Mouse (Mus musculus): Measurements from ENCODE around the gene Snx30. TPM values are rescaled to one million over a fixed set of nuclear protein-coding genes. Genes with fewer than 3 reads are reported as not detected.

The Snx30 gene
- polyA plus RNA-seq, 1 experiment from 2014 or later: 7.0 TPM

DNA sequence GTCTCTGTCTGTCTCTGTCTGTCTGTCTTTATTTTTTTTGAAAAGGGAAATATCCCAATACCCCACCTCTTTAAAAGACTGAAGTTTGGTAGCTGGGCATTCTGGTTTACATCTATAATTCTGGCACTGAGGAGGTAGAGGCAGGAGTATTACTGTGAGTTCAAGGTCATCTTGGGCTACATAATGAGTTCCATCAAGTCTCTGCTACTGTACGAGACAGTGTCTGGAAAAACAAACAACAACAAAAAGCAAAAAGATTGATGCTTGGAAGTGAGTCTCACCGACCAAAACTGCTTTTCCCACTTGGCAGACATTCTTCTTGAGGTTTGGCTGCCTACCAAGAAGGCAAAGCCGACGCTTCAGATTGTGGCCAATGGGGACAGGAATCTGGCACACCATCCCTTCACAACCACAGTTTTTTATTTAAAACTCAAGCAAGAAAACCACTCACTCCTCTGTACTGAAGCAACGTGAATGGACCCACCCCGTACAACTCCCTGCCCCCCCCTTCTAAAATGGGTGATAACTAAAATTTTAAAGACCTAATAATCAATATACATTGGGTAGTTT, 63.9 kb downstream of the Snx30 start:
- Histone ChIP-seq H3K9ac (ENCODE audit: low read depth, low read length) (no peak overlapping the region), H3K27me3 (ENCODE audit: insufficient read depth, low read length) (no peaks in the 10 kb centered on the region), H3K4me3 (replicated peaks; ENCODE audit: low read depth, low read length) (no peak overlapping the region), H3K4me1 (replicated peaks; ENCODE audit: insufficient read depth, low read length) (no peaks in the 10 kb centered on the region), H3K27ac (no peak overlapping the region), H3K36me3 (ENCODE audit: insufficient read depth, low read length) (no peaks in the 10 kb centered on the region), H3K4me2 (ENCODE audit: low read length) (no peak overlapping the region), H3K9me3 (replicated peaks; ENCODE audit: low read length) (no peaks in the 10 kb centered on the region)
- no peak for TF ChIP-seq CTCF (IDR thresholded peaks at IDR 0.05; ENCODE audit: low read depth)
- DNase-seq (ENCODE audit: low spot score): peak; percentile 52
- WGBS: 51% methylated on average over 6 of the region's 6 CpGs
- ATAC-seq (replicated peaks; ENCODE audit: low FRiP score, low read depth): no peak

DNA sequence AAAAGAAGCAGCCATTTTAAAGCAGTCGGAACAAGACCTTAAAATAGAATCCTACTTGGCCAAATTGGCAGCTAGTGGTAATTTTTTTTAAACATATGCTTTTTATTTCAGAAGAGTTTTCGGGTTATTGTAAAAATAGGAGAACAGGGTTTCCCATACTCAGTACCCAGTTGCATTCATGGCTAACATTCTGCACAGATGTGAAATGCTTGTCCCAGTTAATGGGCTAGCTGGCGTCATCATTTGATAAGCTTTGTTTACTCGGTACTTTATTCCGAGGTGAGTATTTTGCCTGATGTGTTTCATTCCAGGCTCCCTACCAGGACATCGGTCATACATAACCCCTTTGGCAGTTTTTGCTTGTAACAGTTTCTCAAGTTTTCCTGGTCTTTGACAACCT, 64.8 kb downstream of the Snx30 start:
- Histone ChIP-seq H3K36me3 (ENCODE audit: insufficient read depth, low read length) (no peaks in the 10 kb centered on the region), H3K27ac (no peak overlapping the region), H3K4me2 (ENCODE audit: low read length) (no peak overlapping the region), H3K27me3 (ENCODE audit: insufficient read depth, low read length) (no peaks in the 10 kb centered on the region), H3K4me1 (replicated peaks; ENCODE audit: insufficient read depth, low read length) (no peaks in the 10 kb centered on the region), H3K4me3 (replicated peaks; ENCODE audit: low read depth, low read length) (no peak overlapping the region), H3K9ac (ENCODE audit: low read depth, low read length) (no peak overlapping the region), H3K9me3 (replicated peaks; ENCODE audit: low read length) (no peaks in the 10 kb centered on the region)
- no peak for DNase-seq (ENCODE audit: low spot score)
- no peak for ATAC-seq (replicated peaks; ENCODE audit: low FRiP score, low read depth)
- WGBS: 82% methylated on average over 6 of the region's 6 CpGs
- TF ChIP-seq CTCF (IDR thresholded peaks at IDR 0.05; ENCODE audit: low read depth): no peak

DNA sequence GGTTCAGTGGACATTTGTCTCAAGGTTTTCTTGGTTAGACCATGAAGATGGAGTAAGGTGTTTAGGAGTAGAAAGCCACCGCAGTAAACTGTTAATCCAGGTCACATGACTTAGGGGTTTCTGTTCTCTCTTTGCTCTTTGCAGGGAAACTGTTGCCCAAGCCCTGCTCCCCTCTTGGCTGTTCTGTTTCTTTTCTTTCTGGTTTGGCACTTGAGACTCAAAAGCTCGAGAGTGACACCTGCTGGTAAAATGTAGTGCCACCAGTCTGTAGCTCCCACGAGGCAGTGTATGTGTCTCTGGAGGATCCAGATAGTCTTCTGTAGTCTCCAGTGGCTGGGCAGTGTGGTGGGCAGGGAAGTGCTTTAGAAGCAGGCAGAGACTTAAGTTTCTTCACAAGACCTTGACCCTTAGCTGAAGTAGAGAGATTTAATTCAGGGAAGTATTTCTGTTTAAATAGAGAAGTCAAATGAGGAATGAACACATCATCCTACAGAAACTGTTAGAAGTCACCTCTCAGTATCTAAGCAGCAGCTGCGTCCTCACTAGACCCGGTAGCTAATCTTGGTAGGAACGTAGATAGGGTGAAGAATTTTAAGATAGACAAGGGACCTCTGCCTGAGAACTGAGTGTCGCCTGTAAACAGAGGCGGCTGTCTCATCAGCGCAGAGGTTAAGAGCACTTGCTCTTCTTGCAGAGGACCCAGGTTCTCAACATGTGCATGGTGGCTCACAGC, 65.4 kb downstream of the Snx30 start:
- peak; percentile 92 for TF ChIP-seq CTCF (IDR thresholded peaks at IDR 0.05; ENCODE audit: low read depth)
- Histone ChIP-seq H3K4me3 (replicated peaks; ENCODE audit: low read depth, low read length) (no peak overlapping the region), H3K9ac (ENCODE audit: low read depth, low read length) (no peak overlapping the region), H3K4me1 (replicated peaks; ENCODE audit: insufficient read depth, low read length) (no peaks in the 10 kb centered on the region), H3K36me3 (ENCODE audit: insufficient read depth, low read length) (no peaks in the 10 kb centered on the region), H3K4me2 (ENCODE audit: low read length) (no peak overlapping the region), H3K9me3 (replicated peaks; ENCODE audit: low read length) (no peaks in the 10 kb centered on the region), H3K27me3 (ENCODE audit: insufficient read depth, low read length) (no peaks in the 10 kb centered on the region), H3K27ac (no peak overlapping the region)
- 58% methylated on average over 9 of the region's 9 CpGs for WGBS
- ATAC-seq (replicated peaks; ENCODE audit: low FRiP score, low read depth) (no peak; the same call in 1 of the 2 replicates), DNase-seq (ENCODE audit: low spot score) (peak; percentile 87)

DNA sequence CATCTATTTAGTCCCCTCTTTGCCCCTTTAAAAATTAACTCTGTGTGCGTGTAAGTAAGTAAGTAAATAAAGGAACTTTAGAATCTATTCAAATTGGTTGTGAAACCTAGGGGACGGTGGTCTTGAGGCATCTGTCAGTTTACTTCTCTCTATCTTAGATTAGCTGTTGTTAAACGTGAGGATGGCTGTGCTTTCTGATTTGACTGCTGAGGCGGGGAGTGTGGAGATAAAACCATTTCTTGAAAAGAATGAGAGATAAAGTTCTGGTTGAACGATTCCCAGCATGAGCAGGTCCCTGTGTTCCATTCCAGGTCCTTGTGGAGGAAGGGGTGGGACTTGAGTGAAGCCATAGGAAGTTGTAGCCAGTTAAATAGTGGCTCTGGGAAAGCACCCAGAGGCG, 67.6 kb downstream of the Snx30 start:
- no peaks in the 10 kb centered on the region for H3K4me1 ChIP-seq (replicated peaks; ENCODE audit: insufficient read depth, low read length)
- H3K27me3 ChIP-seq (ENCODE audit: insufficient read depth, low read length): no peaks in the 10 kb centered on the region

GRCm38 (mm10) chr4:59873830-59874229, 68.2 kb downstream of the Snx30 start:
- Histone ChIP-seq H3K4me3 (replicated peaks; ENCODE audit: low read depth, low read length) (no peak overlapping the region), H3K36me3 (ENCODE audit: insufficient read depth, low read length) (no peaks in the 10 kb centered on the region), H3K27ac (no peak overlapping the region), H3K9me3 (replicated peaks; ENCODE audit: low read length) (no peaks in the 10 kb centered on the region), H3K9ac (ENCODE audit: low read depth, low read length) (no peak overlapping the region), H3K4me1 (replicated peaks; ENCODE audit: insufficient read depth, low read length) (no peaks in the 10 kb centered on the region), H3K27me3 (ENCODE audit: insufficient read depth, low read length) (no peaks in the 10 kb centered on the region), H3K4me2 (ENCODE audit: low read length) (no peak overlapping the region)
- whole genome bisulfite sequencing: 63% methylated on average over 5 of the region's 5 CpGs
- DNase-seq (ENCODE audit: low spot score): no peak
- TF ChIP-seq CTCF (IDR thresholded peaks at IDR 0.05; ENCODE audit: low read depth): no peak
- ATAC-seq (replicated peaks; ENCODE audit: low FRiP score, low read depth): no peak

More for the DNA sequence above, 67.6 kb downstream of the Snx30 start:
- ATAC-seq (replicated peaks; ENCODE audit: low FRiP score, low read depth): no peak
- H3K9ac ChIP-seq (ENCODE audit: low read depth, low read length): no peak overlapping the region
- no peak for DNase-seq (ENCODE audit: low spot score)
- H3K4me3 ChIP-seq (replicated peaks; ENCODE audit: low read depth, low read length): no peak overlapping the region
- no peak for TF ChIP-seq CTCF (IDR thresholded peaks at IDR 0.05; ENCODE audit: low read depth)
- no peak overlapping the region for H3K27ac ChIP-seq
- no peaks in the 10 kb centered on the region for H3K36me3 ChIP-seq (ENCODE audit: insufficient read depth, low read length)
- H3K4me2 ChIP-seq (ENCODE audit: low read length): no peak overlapping the region
- WGBS: 73% methylated on average over 6 of the region's 6 CpGs
- H3K9me3 ChIP-seq (replicated peaks; ENCODE audit: low read length): no peaks in the 10 kb centered on the region

GRCm38 (mm10) chr4:59876570-59876969, 70.9 kb downstream of the Snx30 start:
- no peak overlapping the region for H3K4me2 ChIP-seq (ENCODE audit: low read length)
- ATAC-seq (replicated peaks; ENCODE audit: low FRiP score, low read depth): no peak
- DNase-seq (ENCODE audit: low spot score): no peak
- H3K27ac ChIP-seq: no peak overlapping the region
- no peak overlapping the region for H3K4me3 ChIP-seq (replicated peaks; ENCODE audit: low read depth, low read length)
- H3K4me1 ChIP-seq (replicated peaks; ENCODE audit: insufficient read depth, low read length): no peaks in the 10 kb centered on the region
- 0 out of 2 replicates have a peak, but pooled peaks cover 6% of the 10 kb centered on the region for H3K36me3 ChIP-seq (ENCODE audit: insufficient read depth, low read length)
- H3K9ac ChIP-seq (ENCODE audit: low read depth, low read length): no peak overlapping the region
- H3K27me3 ChIP-seq (ENCODE audit: insufficient read depth, low read length): no peaks in the 10 kb centered on the region
- H3K9me3 ChIP-seq (replicated peaks; ENCODE audit: low read length): no peaks in the 10 kb centered on the region
- WGBS: 89% methylated on average over 6 of the region's 6 CpGs
- TF ChIP-seq CTCF (IDR thresholded peaks at IDR 0.05; ENCODE audit: low read depth): no peak
